Mouse (Mus musculus) liver, postnatal 0 days (tissue): ENCODE measurements at regions not wholly inside any gene's neighbourhood (a gene's known extent, or its start where the extent isn't known, plus 50 kb on each side); places are given as distances from the start of the nearest gene placed in this dataset.

Experiments
- ATAC-seq: fragments of 200-750 bp; cut with Nextera tagmentation; 2 replicates; pipeline ENCODE4 v1.8.0; 2017; ENCODE audit warnings: mild to moderate bottlenecking, moderate library complexity
- DNase-seq: peaks from one replicate; pipeline ENCODE4 v3.0.0-alpha.2; 2016
- H3K27ac ChIP-seq: fragments of 300-500 bp; sonication (generic); 2 replicates; pipeline ENCODE4 v1.5.1; 2014; ENCODE audit warnings: antibody characterized with exemption, moderate library complexity, mild to moderate bottlenecking, low read depth
- H3K27me3 ChIP-seq: fragments of 300-500 bp; sonication (generic); 2 replicates; pipeline ENCODE4 v1.6.1; 2014; ENCODE audit warnings: low read length, control low read depth, mixed read lengths; ENCODE audit not compliant: insufficient read depth
- H3K36me3 ChIP-seq: fragments of 300-500 bp; sonication (generic); replicated peaks from 2 replicates; pipeline ENCODE4 v1.6.1; 2014; ENCODE audit warnings: mild to moderate bottlenecking, control low read depth, low read length, moderate library complexity, mixed read lengths; ENCODE audit not compliant: insufficient read depth
- H3K4me1 ChIP-seq: fragments of 300-500 bp; sonication (generic); 2 replicates; pipeline ENCODE4 v1.6.1; 2014; ENCODE audit warnings: antibody characterized with exemption, mild to moderate bottlenecking, control low read depth; ENCODE audit not compliant: insufficient read depth
- H3K4me2 ChIP-seq: fragments of 300-500 bp; sonication (generic); 2 replicates; pipeline ENCODE4 v1.6.1; 2014; ENCODE audit warnings: low read depth, mild to moderate bottlenecking, low read length, moderate library complexity, mixed read lengths
- H3K4me3 ChIP-seq: fragments of 300-500 bp; sonication (generic); 2 replicates; pipeline ENCODE4 v1.5.1; 2014; ENCODE audit warnings: low read depth, low read length
- H3K9ac ChIP-seq: fragments of 300-500 bp; sonication (generic); replicated peaks from 2 replicates; pipeline ENCODE4 v1.6.1; 2014; ENCODE audit warnings: mild to moderate bottlenecking, moderate library complexity
- H3K9me3 ChIP-seq: fragments of 300-500 bp; sonication (generic); 2 replicates; pipeline ENCODE4 v1.6.1; 2016; ENCODE audit warnings: mild to moderate bottlenecking, control low read depth, low read length, mixed read lengths
- CTCF ChIP-seq: sonication (generic); IDR thresholded peaks from 2 replicates; pipeline ENCODE4 v1.5.1; 2016; ENCODE audit warnings: antibody characterized with exemption, low read depth
- EP300 ChIP-seq: IDR thresholded peaks from 2 replicates; pipeline ENCODE4 v1.6.1; 2016; ENCODE audit warnings: antibody characterized with exemption, low read depth, mild to moderate bottlenecking
- WGBS: fragments of 180-500 bp; shearing (Covaris S2); extraction: QIAGEN DNeasy Blood & Tissue Kit; methylation state at CpG from one replicate; pipeline ENCODE4 v1.1.7; 2014; ENCODE audit not compliant: insufficient replicate concordance; 5-methylcytosine and 5-hydroxymethylcytosine counted together

- Histone ChIP-seq H3K4me3 (no peak overlapping the region), H3K27ac (no peak overlapping the region), H3K9me3 (peaks cover 5% of the 10 kb centered on the region; the same call in 1 of the 2 replicates), H3K36me3 (no peaks in the 10 kb centered on the region), H3K4me2 (no peak overlapping the region), H3K9ac (no peak overlapping the region), H3K4me1 (peaks cover 7% of the 10 kb centered on the region), H3K27me3 (no peaks in the 10 kb centered on the region)
- DNase-seq (no peak), ATAC-seq (no peak)
- TF ChIP-seq CTCF: no peak
- TF ChIP-seq EP300: no peak
- WGBS: 85% methylated on average over 10 of the region's 10 CpGs
Observed at GRCm38 (mm10) chr10:42086691-42087090, 68.4 kb upstream of the Armc2 start.

- Histone ChIP-seq H3K36me3 (no peaks in the 10 kb centered on the region), H3K4me1 (peaks cover 7% of the 10 kb centered on the region; the same call in 1 of the 2 replicates), H3K4me3 (no peak overlapping the region), H3K27ac (no peak overlapping the region), H3K27me3 (no peaks in the 10 kb centered on the region), H3K9me3 (peaks cover 5% of the 10 kb centered on the region; the same call in 1 of the 2 replicates), H3K9ac (no peak overlapping the region), H3K4me2 (no peak overlapping the region)
- TF ChIP-seq CTCF: no peak
- TF ChIP-seq EP300: no peak
- DNase-seq: no peak
- ATAC-seq: no peak
- 75% methylated on average over 2 of the region's 2 CpGs for WGBS
Observed at GRCm38 (mm10) chr10:42085295-42085694, 67.1 kb upstream of the Armc2 start.

- ATAC-seq: peak; percentile 51; the same call in 1 of the 2 replicates
- H3K4me2 ChIP-seq: no peak overlapping the region
Observed at GRCm38 (mm10) chr10:42082227-42082840, 64.1 kb upstream of the Armc2 start.

GRCm38 (mm10) chr10:42079775-42080174 lies 61.5 kb upstream of the Armc2 start:
- H3K4me2 ChIP-seq: no peak overlapping the region
- H3K4me1 ChIP-seq: no peaks in the 10 kb centered on the region
- DNase-seq (no peak), ATAC-seq (no peak)
- no peak overlapping the region for H3K9ac ChIP-seq
- H3K9me3 ChIP-seq: no peaks in the 10 kb centered on the region
- H3K36me3 ChIP-seq: no peaks in the 10 kb centered on the region
- TF ChIP-seq CTCF (no peak), EP300 (no peak)
- H3K4me3 ChIP-seq: no peak overlapping the region
- no peak overlapping the region for H3K27ac ChIP-seq
- no peaks in the 10 kb centered on the region for H3K27me3 ChIP-seq

More at GRCm38 (mm10) chr10:42082227-42082840, 64.1 kb upstream of the Armc2 start:
- H3K4me3 ChIP-seq: no peak overlapping the region
- H3K9ac ChIP-seq: no peak overlapping the region
- no peak for DNase-seq
- H3K36me3 ChIP-seq: no peaks in the 10 kb centered on the region
- TF ChIP-seq CTCF: no peak
- TF ChIP-seq EP300: no peak
- 26% methylated on average over 7 of the region's 7 CpGs for WGBS
- no peaks in the 10 kb centered on the region for H3K27me3 ChIP-seq
- H3K27ac ChIP-seq: no peak overlapping the region
- H3K4me1 ChIP-seq: no peaks in the 10 kb centered on the region
- H3K9me3 ChIP-seq: peaks cover 5% of the 10 kb centered on the region; the same call in 1 of the 2 replicates

- H3K36me3 ChIP-seq: no peaks in the 10 kb centered on the region
- ATAC-seq (no peak), DNase-seq (no peak)
- no peak overlapping the region for H3K4me3 ChIP-seq
- H3K27ac ChIP-seq: no peak overlapping the region
- 70% methylated on average over 4 of the region's 4 CpGs for WGBS
- no peak overlapping the region for H3K9ac ChIP-seq
- no peaks in the 10 kb centered on the region for H3K27me3 ChIP-seq
- TF ChIP-seq CTCF: no peak
- no peak for TF ChIP-seq EP300
- no peaks in the 10 kb centered on the region for H3K4me1 ChIP-seq
- H3K4me2 ChIP-seq: no peak overlapping the region
- H3K9me3 ChIP-seq: no peaks in the 10 kb centered on the region
Observed at GRCm38 (mm10) chr10:42076711-42077110, 58.5 kb upstream of the Armc2 start.

GRCm38 (mm10) chr10:42075545-42075944 lies 57.3 kb upstream of the Armc2 start:
- DNase-seq (no peak), ATAC-seq (no peak)
- Histone ChIP-seq H3K4me3 (no peak overlapping the region), H3K9ac (no peak overlapping the region), H3K27ac (no peak overlapping the region), H3K36me3 (no peaks in the 10 kb centered on the region), H3K4me1 (0 out of 2 replicates have a peak, but pooled peaks cover 2% of the 10 kb centered on the region), H3K9me3 (no peaks in the 10 kb centered on the region), H3K4me2 (no peak overlapping the region), H3K27me3 (no peaks in the 10 kb centered on the region)
- TF ChIP-seq CTCF (no peak), EP300 (no peak)
- 83% methylated on average over 6 of the region's 6 CpGs for WGBS
